Mouse (Mus musculus): ENCODE results near the gene Ppfibp1. TPM values are rescaled to one million over a fixed set of nuclear protein-coding genes. Genes with fewer than 3 reads are reported as not detected.

Gene Ppfibp1
- polyA plus RNA-seq, 2 experiments: 46.3 to 59.7 TPM

DNA sequence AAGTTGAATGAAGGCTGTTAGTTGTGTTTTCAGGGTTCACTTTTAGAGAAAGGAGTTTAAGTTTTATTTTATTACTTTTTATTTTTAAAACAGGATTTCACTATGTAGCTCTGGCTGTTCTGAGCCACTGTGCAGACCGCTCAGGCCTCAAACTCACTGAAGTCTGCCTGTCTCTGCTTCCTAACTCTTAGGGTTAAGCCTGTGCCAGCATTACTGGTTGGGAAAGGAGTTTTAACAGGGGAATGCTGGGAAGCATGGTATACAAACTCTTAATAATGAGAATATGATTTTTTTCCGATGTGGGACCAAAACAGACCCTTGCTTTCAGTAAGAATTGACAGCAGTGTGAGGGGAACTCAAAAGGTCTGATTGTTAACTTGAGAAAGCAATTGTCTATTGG, 1.9 kb downstream of the Ppfibp1 start:
- Histone ChIP-seq H3K27me3 (ENCODE audit: control insufficient read depth, insufficient read depth, low read length) (no peaks in the 10 kb centered on the region), H3K9ac (ENCODE audit: low read depth, low read length, severe bottlenecking) (peak overlapping the region; percentile 29), H3K9me3 (ENCODE audit: control insufficient read depth, low read length) (no peaks in the 10 kb centered on the region), H3K4me1 (ENCODE audit: control insufficient read depth, insufficient read depth, low read length) (peaks cover 41% of the 10 kb centered on the region), H3K27ac (replicated peaks; ENCODE audit: low read depth, low read length) (peak overlapping the region; percentile 53), H3K4me2 (replicated peaks; ENCODE audit: low read depth, low read length, severe bottlenecking) (peak overlapping the region; percentile 85), H3K36me3 (ENCODE audit: control insufficient read depth, insufficient read depth, low read length) (no peaks in the 10 kb centered on the region), H3K4me3 (replicated peaks; ENCODE audit: low read length) (peak overlapping the region; percentile 89)
- 53% methylated on average over 2 of the region's 2 CpGs for WGBS
- no peak for ATAC-seq (ENCODE audit: low FRiP score, low read depth)
- no peak for DNase-seq (ENCODE audit: low spot score)
- no peak for TF ChIP-seq POLR2A (IDR thresholded peaks at IDR 0.05; ENCODE audit: borderline replicate concordance, extremely low read depth, insufficient read depth, insufficient read length)

DNA sequence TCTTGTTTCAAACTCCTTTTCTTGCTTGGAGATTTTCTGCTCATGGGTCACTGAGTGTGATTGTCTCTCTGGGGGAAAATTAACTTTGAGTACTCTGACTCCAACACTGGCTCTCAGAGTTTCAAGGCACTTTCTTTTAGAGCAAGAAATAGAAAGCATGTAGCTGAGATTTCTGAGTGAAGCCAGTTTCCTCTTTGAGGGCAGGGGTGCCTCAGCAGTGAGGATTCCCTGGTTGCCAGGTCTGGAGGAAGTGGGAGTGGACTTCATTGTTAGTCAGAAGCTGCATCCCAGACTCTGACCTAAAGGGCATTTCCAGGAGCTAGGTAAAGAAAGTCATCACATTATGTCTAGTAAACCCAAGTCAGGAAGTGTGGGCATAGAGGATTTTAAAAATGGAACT, 2.3 kb downstream of the Ppfibp1 start:
- peak overlapping the region; percentile 85 for H3K4me2 ChIP-seq (replicated peaks; ENCODE audit: low read depth, low read length, severe bottlenecking)
- peak overlapping the region; percentile 53 for H3K27ac ChIP-seq (replicated peaks; ENCODE audit: low read depth, low read length)
- ATAC-seq (ENCODE audit: low FRiP score, low read depth): no peak

DNA sequence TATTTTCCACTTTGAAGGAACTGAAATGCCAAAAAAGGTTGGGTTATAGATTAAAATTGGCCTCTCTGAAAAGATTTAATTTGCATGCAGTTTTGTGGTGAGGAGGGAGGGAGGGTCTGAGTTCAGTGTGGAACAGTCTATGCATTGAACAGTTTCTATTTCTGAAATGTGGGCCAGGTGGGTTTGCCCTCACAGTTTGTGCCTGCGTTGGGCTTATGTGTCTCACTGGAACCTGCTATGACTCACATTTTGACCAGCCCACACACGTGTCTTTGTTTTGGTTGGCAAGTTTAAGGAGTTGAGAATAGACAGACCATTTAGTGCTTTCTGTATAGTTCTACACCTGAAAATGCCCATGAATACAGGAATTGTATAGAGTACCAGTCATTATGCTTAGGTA, 5.6 kb downstream of the Ppfibp1 start:
- Histone ChIP-seq H3K36me3 (ENCODE audit: control insufficient read depth, insufficient read depth, low read length) (no peaks in the 10 kb centered on the region), H3K4me1 (ENCODE audit: control insufficient read depth, insufficient read depth, low read length) (peaks cover 38% of the 10 kb centered on the region), H3K4me2 (replicated peaks; ENCODE audit: low read depth, low read length, severe bottlenecking) (no peak overlapping the region), H3K9me3 (ENCODE audit: control insufficient read depth, low read length) (no peaks in the 10 kb centered on the region), H3K27ac (replicated peaks; ENCODE audit: low read depth, low read length) (no peak overlapping the region), H3K27me3 (ENCODE audit: control insufficient read depth, insufficient read depth, low read length) (no peaks in the 10 kb centered on the region), H3K9ac (ENCODE audit: low read depth, low read length, severe bottlenecking) (no peak overlapping the region), H3K4me3 (replicated peaks; ENCODE audit: low read length) (no peak overlapping the region)
- 33% methylated on average over 2 of the region's 2 CpGs for WGBS
- TF ChIP-seq POLR2A (IDR thresholded peaks at IDR 0.05; ENCODE audit: borderline replicate concordance, extremely low read depth, insufficient read depth, insufficient read length): no peak
- peak; percentile 55 for ATAC-seq (ENCODE audit: low FRiP score, low read depth)
- peak; percentile 33 for DNase-seq (ENCODE audit: low spot score)

More for the DNA sequence above, 2.3 kb downstream of the Ppfibp1 start:
- Histone ChIP-seq H3K4me3 (replicated peaks; ENCODE audit: low read length) (peak overlapping the region; percentile 89), H3K27me3 (ENCODE audit: control insufficient read depth, insufficient read depth, low read length) (no peaks in the 10 kb centered on the region), H3K36me3 (ENCODE audit: control insufficient read depth, insufficient read depth, low read length) (no peaks in the 10 kb centered on the region), H3K4me1 (ENCODE audit: control insufficient read depth, insufficient read depth, low read length) (peaks cover 41% of the 10 kb centered on the region), H3K9me3 (ENCODE audit: control insufficient read depth, low read length) (no peaks in the 10 kb centered on the region), H3K9ac (ENCODE audit: low read depth, low read length, severe bottlenecking) (peak overlapping the region; percentile 29)
- DNase-seq (ENCODE audit: low spot score): no peak
- TF ChIP-seq POLR2A (IDR thresholded peaks at IDR 0.05; ENCODE audit: borderline replicate concordance, extremely low read depth, insufficient read depth, insufficient read length): no peak

DNA sequence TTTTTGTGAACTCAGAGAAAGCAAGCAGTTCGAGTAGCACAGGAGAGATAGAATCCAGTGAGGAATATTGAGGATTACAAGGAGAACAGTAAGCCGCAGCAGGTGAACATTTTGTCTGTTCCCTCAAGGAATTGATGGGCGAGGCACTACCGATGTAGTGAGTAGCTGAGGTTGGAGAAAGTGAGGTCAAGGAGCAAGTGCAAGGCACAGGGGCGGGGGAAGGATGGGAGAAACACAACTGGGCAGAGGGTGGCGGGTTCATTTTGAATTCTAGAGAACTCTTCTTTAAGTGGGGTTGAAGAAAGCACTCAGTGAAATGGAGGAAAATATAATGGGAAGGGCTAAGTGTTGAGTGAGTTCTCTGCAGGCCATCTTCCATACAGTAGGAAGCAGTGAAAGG, 10.4 kb downstream of the Ppfibp1 start:
- Histone ChIP-seq H3K27me3 (ENCODE audit: control insufficient read depth, insufficient read depth, low read length) (no peaks in the 10 kb centered on the region), H3K4me2 (replicated peaks; ENCODE audit: low read depth, low read length, severe bottlenecking) (no peak overlapping the region), H3K9ac (ENCODE audit: low read depth, low read length, severe bottlenecking) (no peak overlapping the region), H3K9me3 (ENCODE audit: control insufficient read depth, low read length) (no peaks in the 10 kb centered on the region), H3K36me3 (ENCODE audit: control insufficient read depth, insufficient read depth, low read length) (no peaks in the 10 kb centered on the region), H3K4me3 (replicated peaks; ENCODE audit: low read length) (no peak overlapping the region), H3K27ac (replicated peaks; ENCODE audit: low read depth, low read length) (no peak overlapping the region), H3K4me1 (ENCODE audit: control insufficient read depth, insufficient read depth, low read length) (peaks cover 6% of the 10 kb centered on the region)
- ATAC-seq (ENCODE audit: low FRiP score, low read depth): no peak
- 84% methylated on average over 6 of the region's 6 CpGs for whole genome bisulfite sequencing
- no peak for DNase-seq (ENCODE audit: low spot score)
- no peak for TF ChIP-seq POLR2A (IDR thresholded peaks at IDR 0.05; ENCODE audit: borderline replicate concordance, extremely low read depth, insufficient read depth, insufficient read length)

DNA sequence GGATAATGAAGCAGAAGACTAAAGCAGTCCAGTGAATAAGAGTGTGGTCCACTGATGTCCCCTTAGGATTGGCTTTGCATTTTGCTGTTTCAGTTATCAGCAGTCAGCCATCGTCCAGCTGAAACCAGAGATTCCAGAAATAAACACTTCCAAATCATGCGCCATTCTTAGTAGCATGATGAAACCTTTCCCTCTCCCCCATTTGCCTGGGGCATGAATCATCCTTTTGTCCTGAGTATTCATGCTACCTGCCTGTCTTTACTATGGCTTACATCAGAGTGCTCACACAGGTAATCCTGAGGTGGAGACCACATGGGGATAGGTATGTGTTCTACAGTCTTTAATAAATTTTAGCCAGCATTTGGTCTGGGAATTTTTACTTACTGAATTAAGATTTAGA, 11.4 kb downstream of the Ppfibp1 start:
- Histone ChIP-seq H3K4me1 (ENCODE audit: control insufficient read depth, insufficient read depth, low read length) (no peaks in the 10 kb centered on the region), H3K36me3 (ENCODE audit: control insufficient read depth, insufficient read depth, low read length) (no peaks in the 10 kb centered on the region), H3K4me2 (replicated peaks; ENCODE audit: low read depth, low read length, severe bottlenecking) (no peak overlapping the region), H3K4me3 (replicated peaks; ENCODE audit: low read length) (no peak overlapping the region), H3K27me3 (ENCODE audit: control insufficient read depth, insufficient read depth, low read length) (no peaks in the 10 kb centered on the region), H3K27ac (replicated peaks; ENCODE audit: low read depth, low read length) (no peak overlapping the region), H3K9ac (ENCODE audit: low read depth, low read length, severe bottlenecking) (no peak overlapping the region), H3K9me3 (ENCODE audit: control insufficient read depth, low read length) (no peaks in the 10 kb centered on the region)
- ATAC-seq (ENCODE audit: low FRiP score, low read depth): no peak
- DNase-seq (ENCODE audit: low spot score): no peak
- no peak for TF ChIP-seq POLR2A (IDR thresholded peaks at IDR 0.05; ENCODE audit: borderline replicate concordance, extremely low read depth, insufficient read depth, insufficient read length)
- 77% methylated on average over 2 of the region's 2 CpGs for whole genome bisulfite sequencing

DNA sequence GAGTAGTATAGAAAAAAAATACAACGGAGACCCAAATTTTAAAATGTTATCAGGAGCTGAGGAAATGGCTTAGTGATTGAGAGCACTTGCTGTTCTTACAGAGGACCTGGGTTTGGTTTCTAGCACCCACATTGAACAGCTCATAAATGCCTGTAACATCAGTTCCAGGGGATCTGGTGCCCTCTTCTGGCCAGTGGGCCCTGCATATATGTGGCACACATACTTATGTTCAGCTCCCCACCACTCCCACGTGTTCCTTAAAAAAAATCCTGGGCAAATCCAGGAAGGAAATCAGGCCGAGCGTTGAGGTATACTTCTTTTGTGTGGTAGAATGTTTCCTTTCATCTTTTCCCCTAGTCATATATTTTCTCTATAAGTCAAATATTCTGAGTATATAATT, 13.6 kb downstream of the Ppfibp1 start:
- H3K36me3 ChIP-seq (ENCODE audit: control insufficient read depth, insufficient read depth, low read length): no peaks in the 10 kb centered on the region
- H3K9me3 ChIP-seq (ENCODE audit: control insufficient read depth, low read length): no peaks in the 10 kb centered on the region
- no peak overlapping the region for H3K27ac ChIP-seq (replicated peaks; ENCODE audit: low read depth, low read length)
- 95% methylated on average over 4 of the region's 4 CpGs for WGBS
- no peak overlapping the region for H3K4me2 ChIP-seq (replicated peaks; ENCODE audit: low read depth, low read length, severe bottlenecking)
- no peak for TF ChIP-seq POLR2A (IDR thresholded peaks at IDR 0.05; ENCODE audit: borderline replicate concordance, extremely low read depth, insufficient read depth, insufficient read length)
- DNase-seq (ENCODE audit: low spot score): no peak
- H3K4me1 ChIP-seq (ENCODE audit: control insufficient read depth, insufficient read depth, low read length): no peaks in the 10 kb centered on the region
- no peaks in the 10 kb centered on the region for H3K27me3 ChIP-seq (ENCODE audit: control insufficient read depth, insufficient read depth, low read length)
- no peak for ATAC-seq (ENCODE audit: low FRiP score, low read depth)
- no peak overlapping the region for H3K4me3 ChIP-seq (replicated peaks; ENCODE audit: low read length)
- H3K9ac ChIP-seq (ENCODE audit: low read depth, low read length, severe bottlenecking): no peak overlapping the region

All from limb, embryonic 14.5 days (tissue).